Mouse (Mus musculus): ENCODE results near the gene Fstl3. TPM values are rescaled to one million over a fixed set of nuclear protein-coding genes. Genes with fewer than 3 reads are reported as not detected.

Gene Fstl3
- polyA plus RNA-seq, 1 experiment from 2014 or later: 17.6 TPM

DNA sequence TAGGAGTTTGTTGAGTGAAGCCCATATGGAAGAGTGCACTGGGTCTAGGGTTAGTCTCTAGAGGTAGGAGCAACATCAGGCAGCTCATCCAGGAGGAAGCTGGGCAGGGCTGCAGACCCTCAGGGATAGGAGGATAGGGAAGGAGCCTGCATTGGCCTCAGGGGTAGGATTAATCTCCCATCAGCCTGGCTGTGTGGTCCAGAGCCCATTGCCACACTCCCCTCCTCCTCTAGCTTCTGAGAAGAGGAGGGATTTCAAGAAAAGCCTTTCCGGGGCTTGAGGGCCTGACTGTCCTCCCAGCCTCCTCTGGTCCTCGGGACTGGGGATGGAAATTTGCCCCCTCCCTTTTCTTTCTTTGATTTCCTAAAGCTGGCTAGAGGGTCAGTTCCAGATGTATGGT is 2.1 kb downstream of the Fstl3 start:
- no peaks in the 10 kb centered on the region for H3K27me3 ChIP-seq (ENCODE audit: control insufficient read depth, insufficient read depth, low read length)
- H3K9me3 ChIP-seq (ENCODE audit: control insufficient read depth, low read length): no peaks in the 10 kb centered on the region
- ATAC-seq (ENCODE audit: low FRiP score, low TSS enrichment): no peak
- WGBS: 38% methylated on average over 2 of the region's 2 CpGs
- no peak overlapping the region for H3K4me3 ChIP-seq (ENCODE audit: low read depth, low read length)
- no peak overlapping the region for H3K9ac ChIP-seq (ENCODE audit: low read length)
- no peak for TF ChIP-seq CTCF (IDR thresholded peaks at IDR 0.05; ENCODE audit: low read depth)
- TF ChIP-seq EP300 (optimal IDR thresholded peaks at IDR 0.05): no peak
- H3K4me1 ChIP-seq (replicated peaks; ENCODE audit: control insufficient read depth, insufficient read depth): peaks cover 2% of the 10 kb centered on the region; the same call in 1 of the 2 replicates
- H3K36me3 ChIP-seq (ENCODE audit: control insufficient read depth, insufficient read depth, low read length): no peaks in the 10 kb centered on the region
- no peak overlapping the region for H3K4me2 ChIP-seq (replicated peaks; ENCODE audit: low read depth)
- H3K27ac ChIP-seq (replicated peaks): no peak overlapping the region
- no peak for DNase-seq (ENCODE audit: low spot score)

DNA sequence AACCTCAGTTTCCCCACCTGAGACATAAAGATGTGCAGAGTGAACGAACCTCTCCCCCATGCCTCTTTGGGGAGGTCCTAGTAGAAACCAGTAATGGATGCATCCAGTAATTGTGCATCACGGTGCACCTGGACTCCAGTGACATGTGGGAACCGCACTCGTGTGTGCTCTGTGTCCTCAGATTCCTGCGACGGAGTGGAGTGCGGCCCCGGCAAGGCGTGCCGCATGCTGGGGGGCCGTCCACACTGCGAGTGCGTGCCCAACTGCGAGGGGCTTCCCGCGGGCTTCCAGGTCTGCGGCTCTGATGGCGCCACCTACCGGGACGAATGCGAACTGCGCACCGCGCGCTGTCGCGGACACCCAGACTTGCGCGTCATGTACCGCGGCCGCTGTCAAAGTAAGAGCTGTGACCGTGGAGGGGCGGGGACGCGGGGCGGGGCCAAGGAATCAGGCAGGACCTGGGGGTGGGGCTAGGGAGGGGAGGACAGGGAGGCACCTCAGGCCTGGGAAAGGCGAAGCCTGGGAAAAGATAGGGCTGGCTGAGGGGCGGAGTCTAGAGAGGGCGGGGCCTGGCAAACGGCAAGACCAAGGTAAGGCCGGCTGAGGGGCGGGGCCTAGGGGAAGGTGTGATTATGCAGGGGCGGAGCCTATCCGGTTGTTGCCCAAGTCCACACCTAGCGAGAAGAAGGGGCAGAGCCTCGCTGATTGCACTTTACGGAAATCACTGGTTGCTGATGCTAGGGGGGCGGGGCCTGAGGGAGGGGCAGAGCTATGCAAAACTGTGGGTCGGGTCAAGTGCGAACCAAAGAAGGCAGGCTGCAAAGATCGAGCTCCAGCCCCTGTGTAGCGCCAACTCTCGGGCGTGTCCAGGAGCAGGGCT is 3.0 kb downstream of the Fstl3 start:
- H3K27ac ChIP-seq (replicated peaks): peak overlapping the region; percentile 37
- peak overlapping the region; percentile 41 for H3K4me3 ChIP-seq (ENCODE audit: low read depth, low read length)
- peak; percentile 100 for DNase-seq (ENCODE audit: low spot score)
- TF ChIP-seq EP300 (optimal IDR thresholded peaks at IDR 0.05) (no peak), CTCF (IDR thresholded peaks at IDR 0.05; ENCODE audit: low read depth) (peak; percentile 89)
- ATAC-seq (ENCODE audit: low FRiP score, low TSS enrichment): peak; percentile 92
- peak overlapping the region; percentile 27 for H3K9ac ChIP-seq (ENCODE audit: low read length)
- H3K9me3 ChIP-seq (ENCODE audit: control insufficient read depth, low read length): no peaks in the 10 kb centered on the region
- H3K36me3 ChIP-seq (ENCODE audit: control insufficient read depth, insufficient read depth, low read length): no peaks in the 10 kb centered on the region
- H3K4me2 ChIP-seq (replicated peaks; ENCODE audit: low read depth): peak overlapping the region; percentile 62
- H3K27me3 ChIP-seq (ENCODE audit: control insufficient read depth, insufficient read depth, low read length): no peaks in the 10 kb centered on the region
- 2% methylated on average over 55 of the region's 55 CpGs for WGBS
- H3K4me1 ChIP-seq (replicated peaks; ENCODE audit: control insufficient read depth, insufficient read depth): peaks cover 2% of the 10 kb centered on the region; the same call in 1 of the 2 replicates

DNA sequence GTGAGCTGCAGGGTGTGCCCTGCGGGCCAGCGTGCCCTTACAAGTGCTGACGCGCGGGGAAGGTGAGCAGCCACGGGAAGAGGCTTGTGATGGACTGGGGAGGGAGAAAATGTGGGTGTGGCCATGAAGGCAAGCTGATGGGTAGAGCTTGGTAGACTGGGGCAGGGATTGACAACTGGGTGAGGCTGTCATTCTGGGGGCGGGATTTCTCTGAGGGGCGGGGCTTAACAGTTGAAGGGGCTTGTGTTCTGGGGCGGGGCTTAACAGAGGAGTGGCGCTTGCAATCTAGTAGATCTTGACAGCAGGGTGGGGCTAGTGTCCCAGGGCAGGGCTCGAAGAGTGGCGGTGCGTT is 3.6 kb downstream of the Fstl3 start:
- peak overlapping the region; percentile 62 for H3K4me2 ChIP-seq (replicated peaks; ENCODE audit: low read depth)
- no peak for TF ChIP-seq CTCF (IDR thresholded peaks at IDR 0.05; ENCODE audit: low read depth)
- no peak for TF ChIP-seq EP300 (optimal IDR thresholded peaks at IDR 0.05)
- 3% methylated on average over 13 of the region's 13 CpGs for WGBS
- peak overlapping the region; percentile 27; the same call in 1 of the 2 replicates for H3K9ac ChIP-seq (ENCODE audit: low read length)
- no peaks in the 10 kb centered on the region for H3K9me3 ChIP-seq (ENCODE audit: control insufficient read depth, low read length)
- H3K27me3 ChIP-seq (ENCODE audit: control insufficient read depth, insufficient read depth, low read length): no peaks in the 10 kb centered on the region
- peaks cover 2% of the 10 kb centered on the region; the same call in 1 of the 2 replicates for H3K4me1 ChIP-seq (replicated peaks; ENCODE audit: control insufficient read depth, insufficient read depth)
- peak overlapping the region; percentile 41 for H3K4me3 ChIP-seq (ENCODE audit: low read depth, low read length)
- ATAC-seq (ENCODE audit: low FRiP score, low TSS enrichment) (no peak; the same call in 1 of the 2 replicates), DNase-seq (ENCODE audit: low spot score) (no peak)
- peak overlapping the region; percentile 37 for H3K27ac ChIP-seq (replicated peaks)
- no peaks in the 10 kb centered on the region for H3K36me3 ChIP-seq (ENCODE audit: control insufficient read depth, insufficient read depth, low read length)

DNA sequence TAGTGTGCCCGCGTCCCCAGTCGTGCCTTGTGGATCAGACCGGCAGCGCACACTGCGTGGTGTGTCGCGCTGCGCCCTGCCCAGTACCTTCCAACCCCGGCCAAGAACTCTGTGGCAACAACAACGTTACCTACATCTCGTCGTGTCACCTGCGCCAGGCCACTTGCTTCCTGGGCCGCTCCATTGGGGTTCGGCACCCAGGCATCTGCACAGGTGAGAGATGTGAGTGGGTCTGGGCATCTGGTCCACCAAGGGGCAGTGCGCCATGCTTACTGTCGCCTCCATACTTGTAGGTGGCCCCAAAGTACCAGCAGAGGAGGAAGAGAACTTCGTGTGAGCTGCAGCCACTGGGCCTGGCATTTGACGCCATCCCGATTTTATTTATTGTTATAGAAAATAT is 4.1 kb downstream of the Fstl3 start:
- WGBS: 29% methylated on average over 21 of the region's 21 CpGs
- Histone ChIP-seq H3K27ac (replicated peaks) (peak overlapping the region; percentile 37), H3K4me2 (replicated peaks; ENCODE audit: low read depth) (peak overlapping the region; percentile 62), H3K9me3 (ENCODE audit: control insufficient read depth, low read length) (no peaks in the 10 kb centered on the region), H3K9ac (ENCODE audit: low read length) (peak overlapping the region; percentile 31; the same call in 1 of the 2 replicates), H3K36me3 (ENCODE audit: control insufficient read depth, insufficient read depth, low read length) (no peaks in the 10 kb centered on the region), H3K27me3 (ENCODE audit: control insufficient read depth, insufficient read depth, low read length) (no peaks in the 10 kb centered on the region), H3K4me3 (ENCODE audit: low read depth, low read length) (peak overlapping the region; percentile 41), H3K4me1 (replicated peaks; ENCODE audit: control insufficient read depth, insufficient read depth) (peaks cover 2% of the 10 kb centered on the region; the same call in 1 of the 2 replicates)
- no peak for TF ChIP-seq EP300 (optimal IDR thresholded peaks at IDR 0.05)
- TF ChIP-seq CTCF (IDR thresholded peaks at IDR 0.05; ENCODE audit: low read depth): no peak
- no peak; the same call in 1 of the 2 replicates for ATAC-seq (ENCODE audit: low FRiP score, low TSS enrichment)
- DNase-seq (ENCODE audit: low spot score): no peak

DNA sequence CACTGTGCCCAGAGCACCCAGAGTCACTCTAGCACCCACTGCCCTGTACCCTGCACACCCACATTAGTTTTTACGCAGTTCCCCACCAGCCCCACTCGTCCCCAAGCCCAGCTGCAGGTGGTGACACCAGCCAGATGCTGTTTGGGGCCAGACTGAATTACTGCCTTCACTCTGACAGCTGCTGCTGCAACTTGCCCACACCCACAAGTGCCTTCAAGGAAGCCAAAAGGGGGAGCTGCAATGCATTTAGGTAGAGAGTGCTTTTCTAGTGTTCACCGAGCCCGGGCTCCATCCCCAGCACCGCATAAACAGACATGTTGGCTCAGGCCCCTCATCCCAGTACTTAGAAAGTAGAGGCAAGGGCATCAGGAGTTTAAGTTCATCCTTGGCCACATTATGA is 4.9 kb downstream of the Fstl3 start:
- no peaks in the 10 kb centered on the region for H3K9me3 ChIP-seq (ENCODE audit: control insufficient read depth, low read length)
- 73% methylated on average over 5 of the region's 5 CpGs for WGBS
- H3K27ac ChIP-seq (replicated peaks): no peak overlapping the region
- no peak overlapping the region for H3K4me2 ChIP-seq (replicated peaks; ENCODE audit: low read depth)
- no peaks in the 10 kb centered on the region for H3K36me3 ChIP-seq (ENCODE audit: control insufficient read depth, insufficient read depth, low read length)
- H3K4me3 ChIP-seq (ENCODE audit: low read depth, low read length): no peak overlapping the region
- no peaks in the 10 kb centered on the region for H3K27me3 ChIP-seq (ENCODE audit: control insufficient read depth, insufficient read depth, low read length)
- TF ChIP-seq EP300 (optimal IDR thresholded peaks at IDR 0.05) (no peak), CTCF (IDR thresholded peaks at IDR 0.05; ENCODE audit: low read depth) (peak; percentile 18; the same call in 1 of the 2 replicates)
- DNase-seq (ENCODE audit: low spot score) (no peak), ATAC-seq (ENCODE audit: low FRiP score, low TSS enrichment) (no peak)
- H3K4me1 ChIP-seq (replicated peaks; ENCODE audit: control insufficient read depth, insufficient read depth): peaks cover 2% of the 10 kb centered on the region; the same call in 1 of the 2 replicates
- no peak overlapping the region for H3K9ac ChIP-seq (ENCODE audit: low read length)

DNA sequence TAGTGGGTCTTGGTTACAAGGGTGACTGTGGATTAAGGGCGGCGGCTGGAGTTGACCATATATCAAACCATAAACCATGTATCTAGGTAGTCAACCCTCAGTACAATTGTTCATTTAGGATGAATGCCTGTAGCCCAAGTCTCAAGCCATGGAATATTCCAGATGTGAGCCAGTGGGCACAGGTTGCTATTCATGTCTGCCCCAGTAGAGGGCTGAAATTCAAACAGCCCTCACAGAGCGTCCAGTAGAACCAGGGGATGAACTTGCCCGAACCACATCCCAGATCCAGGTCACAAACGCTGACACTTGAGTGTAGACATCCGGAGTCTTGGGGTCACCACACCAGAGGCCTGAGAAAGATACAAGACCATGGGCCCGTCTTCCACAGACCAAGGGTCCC is 6.0 kb downstream of the Fstl3 start:
- Histone ChIP-seq H3K4me2 (replicated peaks; ENCODE audit: low read depth) (no peak overlapping the region), H3K9me3 (ENCODE audit: control insufficient read depth, low read length) (no peaks in the 10 kb centered on the region), H3K4me1 (replicated peaks; ENCODE audit: control insufficient read depth, insufficient read depth) (peaks cover 2% of the 10 kb centered on the region; the same call in 1 of the 2 replicates), H3K4me3 (ENCODE audit: low read depth, low read length) (no peak overlapping the region), H3K27ac (replicated peaks) (no peak overlapping the region), H3K36me3 (ENCODE audit: control insufficient read depth, insufficient read depth, low read length) (no peaks in the 10 kb centered on the region), H3K27me3 (ENCODE audit: control insufficient read depth, insufficient read depth, low read length) (no peaks in the 10 kb centered on the region), H3K9ac (ENCODE audit: low read length) (no peak overlapping the region)
- DNase-seq (ENCODE audit: low spot score) (no peak), ATAC-seq (ENCODE audit: low FRiP score, low TSS enrichment) (no peak)
- TF ChIP-seq EP300 (optimal IDR thresholded peaks at IDR 0.05) (no peak), CTCF (IDR thresholded peaks at IDR 0.05; ENCODE audit: low read depth) (peak; percentile 63)
- 64% methylated on average over 7 of the region's 7 CpGs for WGBS

All from stomach, postnatal 0 days (tissue).